Mouse (Mus musculus): ENCODE data around the gene Padi3.

- TF ChIP-seq BHLHE40 (IDR thresholded peaks at IDR 0.05; ENCODE audit: borderline replicate concordance, low read depth, low read length) = no peak
- no peak for TF ChIP-seq EP300 (IDR thresholded peaks at IDR 0.05; ENCODE audit: low read depth in 1 of 2, low read length in 2 of 2)
- TF ChIP-seq JUND (IDR thresholded peaks at IDR 0.05; ENCODE audit: low read depth, low read length) = no peak
- no peak for TF ChIP-seq E2F4 (IDR thresholded peaks at IDR 0.05; ENCODE audit: borderline replicate concordance, low read depth, low read length)
- TF ChIP-seq POLR2A (IDR thresholded peaks at IDR 0.05; ENCODE audit: control insufficient read depth in 1 of 2, insufficient read depth in 1 of 2, low read depth in 1 of 2, low read length in 2 of 2, poor library complexity in 1 of 2) = no peak
- TF ChIP-seq ZC3H11A (IDR thresholded peaks at IDR 0.05; ENCODE audit: low read depth, low read length) = no peak
Observed at GRCm38 (mm10) chr4:140770433-140770832, 40.0 kb downstream of the Padi3 start.

Data from MEL (cell line).